Mouse (Mus musculus): Measurements from ENCODE around the gene Galnt4.
"Not testable (repeated sequence)": the region's sequence is repeated elsewhere in the genome, so short reads cannot be mapped to it uniquely, and the experiment has no call there.

Galnt4 gene

GRCm38 (mm10) chr10:99152063-99152462 lies 44.1 kb downstream of the Galnt4 start:
- DNase-seq (ENCODE audit: inconsistent age in 2 of 2, low spot score in 1 of 2): peak in 1 of 2 experiments; percentile 66

- DNase-seq (ENCODE audit: inconsistent age in 2 of 2, low spot score in 1 of 2): no peak
These were observed 46.7 kb downstream of the Galnt4 start for GRCm38 (mm10) chr10:99154635-99155034.

- no peak for DNase-seq (ENCODE audit: inconsistent age in 2 of 2, low spot score in 1 of 2)
These were observed 48.8 kb downstream of the Galnt4 start for GRCm38 (mm10) chr10:99156808-99157207.

- DNase-seq (ENCODE audit: inconsistent age in 2 of 2, low spot score in 1 of 2): not testable (repeated sequence)
These were observed 49.7 kb downstream of the Galnt4 start for GRCm38 (mm10) chr10:99157697-99158096.

GRCm38 (mm10) chr10:99161987-99162582 lies 54.1 kb downstream of the Galnt4 start:
- peak; percentile 36 to 81 for DNase-seq (ENCODE audit: inconsistent age in 2 of 2, low spot score in 1 of 2)
